Mouse (Mus musculus): ENCODE measurements around the gene Prickle2.

Gene Prickle2

GRCm38 (mm10) chr6:92706145-92706466 is at the start of gene Prickle2:
TSS of gene Prickle2 (minus strand) at chr6:92706155.
- no peak for DNase-seq (ENCODE audit: low read depth, low spot score)

- no peak for DNase-seq (ENCODE audit: low read depth, low spot score)
Observed at GRCm38 (mm10) chr6:92752737-92753136, 46.8 kb upstream of the Prickle2 start.

- DNase-seq (ENCODE audit: low read depth, low spot score): no peak
Observed at GRCm38 (mm10) chr6:92749420-92749819, 43.5 kb upstream of the Prickle2 start.

- DNase-seq (ENCODE audit: low read depth, low spot score): no peak
Observed at GRCm38 (mm10) chr6:92743605-92744004, 37.6 kb upstream of the Prickle2 start.

DNA sequence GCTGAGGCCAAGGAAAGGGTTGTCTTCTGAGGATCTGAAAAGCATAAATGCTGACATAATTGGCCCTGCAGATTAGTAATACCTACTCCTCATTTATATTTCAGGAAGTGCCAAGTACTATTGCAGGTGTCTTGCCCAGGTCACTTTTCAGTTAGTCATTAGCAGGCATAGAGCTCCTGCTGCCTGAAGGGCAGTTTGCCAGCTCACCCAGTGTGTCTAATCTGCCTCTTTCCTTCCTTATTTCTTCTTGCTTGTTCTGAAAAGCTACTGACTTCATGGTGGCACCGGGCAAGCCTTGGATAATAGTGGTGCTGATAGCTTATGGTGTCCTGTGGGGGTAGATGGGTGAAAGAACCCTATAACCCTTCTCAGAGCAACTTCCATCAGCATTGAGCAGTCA is 31.2 kb upstream of the Prickle2 start:
- DNase-seq (ENCODE audit: low read depth, low spot score): no peak

DNA sequence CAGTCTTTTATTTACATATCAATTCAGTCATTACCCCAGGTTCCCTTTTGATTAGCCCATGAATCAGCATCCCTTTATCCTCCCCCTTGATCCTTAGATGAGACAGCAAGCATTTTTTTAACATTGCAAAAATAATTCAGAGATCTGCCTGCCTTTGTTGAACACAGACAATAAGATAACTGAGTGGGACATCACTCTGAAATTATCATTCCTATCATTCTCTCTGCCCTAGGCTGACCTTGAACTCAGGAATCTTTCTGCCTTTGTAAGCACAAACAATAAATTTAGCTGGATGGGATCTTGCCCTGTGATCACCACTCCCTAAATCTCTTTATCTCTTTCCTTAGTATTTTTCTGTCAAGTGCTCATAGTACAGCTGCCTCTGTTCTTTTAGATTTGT is 27.7 kb upstream of the Prickle2 start:
- no peak for DNase-seq (ENCODE audit: low read depth, low spot score)

GRCm38 (mm10) chr6:92728514-92728913 is 22.6 kb upstream of the Prickle2 start:
- DNase-seq (ENCODE audit: low read depth, low spot score): no peak

DNA sequence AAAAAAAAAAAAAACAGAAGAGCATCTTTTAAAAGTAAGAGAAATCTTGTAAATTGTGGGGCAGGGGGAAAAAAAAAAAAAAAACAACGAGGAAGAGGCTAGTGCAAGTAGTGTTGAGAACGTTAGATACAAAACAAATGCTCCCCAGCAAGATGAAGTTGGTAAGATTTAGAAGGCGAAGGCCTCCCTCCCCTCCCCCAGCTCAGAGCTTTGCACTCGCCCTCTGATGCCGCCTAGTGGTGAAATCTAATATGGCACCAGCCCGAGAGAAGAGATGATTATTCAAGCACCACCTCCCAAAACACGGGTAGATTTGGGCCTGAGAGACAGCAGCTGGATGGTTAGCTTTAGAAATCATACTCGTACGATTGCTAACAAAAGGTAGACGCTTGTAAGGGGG is 22.1 kb upstream of the Prickle2 start:
- DNase-seq (ENCODE audit: low read depth, low spot score): no peak

DNA sequence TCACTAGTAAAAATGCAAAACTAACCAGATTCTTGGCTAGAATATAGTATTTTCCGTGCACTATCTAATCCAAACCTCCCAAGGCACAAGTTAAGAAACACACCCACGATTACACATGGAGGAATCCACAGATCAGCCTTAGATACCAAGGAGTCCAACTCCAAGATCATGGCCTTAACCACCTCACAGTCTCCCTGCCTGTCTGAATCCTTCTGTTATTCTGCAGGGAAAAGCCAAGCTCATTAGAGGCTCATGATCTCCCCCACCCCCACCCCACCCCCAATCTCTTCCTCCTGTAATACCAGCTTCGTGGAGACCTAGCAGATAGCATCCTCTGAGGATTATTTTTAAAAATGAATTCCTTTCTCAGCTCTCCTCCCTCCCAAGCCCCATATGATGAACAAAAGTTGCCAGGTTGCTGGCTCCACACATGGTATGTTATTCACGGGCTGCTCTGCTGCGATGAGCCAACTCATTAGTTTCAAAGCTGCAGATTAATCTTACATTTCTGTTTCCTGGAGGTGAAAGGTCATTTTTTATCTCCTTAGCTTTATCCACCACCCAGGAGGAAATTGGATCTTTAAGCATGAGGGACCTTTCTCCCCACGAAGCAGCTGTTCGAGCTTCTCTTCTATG is 21.5 kb upstream of the Prickle2 start:
- DNase-seq (ENCODE audit: low read depth, low spot score): no peak

- DNase-seq (ENCODE audit: low read depth, low spot score): no peak
Observed at GRCm38 (mm10) chr6:92726121-92726520, 20.2 kb upstream of the Prickle2 start.

DNA sequence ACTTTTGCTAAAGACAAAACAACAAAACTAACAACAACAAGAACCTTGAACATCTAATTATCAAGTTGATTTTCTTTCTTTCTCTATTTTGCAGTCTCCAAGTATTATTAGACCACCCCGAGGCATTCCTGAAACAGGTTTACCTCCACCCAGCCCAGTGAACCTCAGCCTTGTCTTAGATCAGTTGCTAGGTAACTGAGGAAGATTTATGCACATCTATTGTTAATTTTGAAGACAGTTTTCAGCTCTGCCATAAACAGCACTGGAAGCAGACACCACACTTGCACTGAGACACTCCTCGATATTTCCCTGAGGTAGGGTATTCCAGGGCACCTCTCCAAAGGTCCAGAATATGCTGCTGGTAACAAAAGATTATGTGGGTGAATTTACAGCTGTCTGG is 18.4 kb upstream of the Prickle2 start:
- DNase-seq (ENCODE audit: low read depth, low spot score): no peak

DNA sequence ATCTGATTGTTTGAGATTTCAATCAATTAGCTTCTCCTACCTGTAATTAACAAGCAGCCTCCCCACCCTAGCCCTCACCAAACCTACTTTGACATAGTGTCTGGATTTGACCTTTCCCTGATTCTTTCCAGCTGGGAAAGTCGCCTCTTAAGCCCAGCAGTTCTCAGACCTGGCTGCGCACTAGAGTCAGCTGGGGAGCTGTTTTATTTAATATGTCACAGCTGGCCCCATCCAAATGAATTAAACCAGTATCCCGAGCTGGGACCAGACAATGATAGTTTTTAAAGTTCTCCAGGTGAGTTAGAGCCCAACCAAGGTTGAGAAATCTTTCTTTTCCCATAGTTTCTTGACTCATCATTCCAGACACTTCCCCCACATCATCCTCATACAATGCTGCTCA is 9.9 kb upstream of the Prickle2 start:
- no peak for DNase-seq (ENCODE audit: low read depth, low spot score)

DNA sequence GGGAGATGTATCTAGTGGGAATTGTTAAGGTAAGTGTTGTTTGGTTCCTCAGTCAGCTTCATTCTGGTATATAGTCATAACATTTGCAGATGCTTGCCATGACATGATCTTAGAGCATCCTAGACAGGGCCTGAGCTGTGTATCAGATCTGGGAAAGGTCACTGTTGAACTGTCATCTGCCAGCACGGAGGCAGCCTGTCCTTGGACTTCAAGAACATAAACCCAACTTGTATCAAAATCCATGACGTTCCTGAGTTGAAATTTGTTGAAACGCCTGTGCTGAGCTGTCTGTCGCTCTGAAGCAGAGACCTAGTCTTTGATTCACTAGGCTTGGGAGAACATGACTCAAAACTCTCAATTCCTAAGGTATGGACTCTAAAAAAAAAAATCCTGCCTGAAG is 8.8 kb upstream of the Prickle2 start:
- DNase-seq (ENCODE audit: low read depth, low spot score): no peak

GRCm38 (mm10) chr6:92708137-92708536 is 2.2 kb upstream of the Prickle2 start:
- no peak for DNase-seq (ENCODE audit: low read depth, low spot score)

DNA sequence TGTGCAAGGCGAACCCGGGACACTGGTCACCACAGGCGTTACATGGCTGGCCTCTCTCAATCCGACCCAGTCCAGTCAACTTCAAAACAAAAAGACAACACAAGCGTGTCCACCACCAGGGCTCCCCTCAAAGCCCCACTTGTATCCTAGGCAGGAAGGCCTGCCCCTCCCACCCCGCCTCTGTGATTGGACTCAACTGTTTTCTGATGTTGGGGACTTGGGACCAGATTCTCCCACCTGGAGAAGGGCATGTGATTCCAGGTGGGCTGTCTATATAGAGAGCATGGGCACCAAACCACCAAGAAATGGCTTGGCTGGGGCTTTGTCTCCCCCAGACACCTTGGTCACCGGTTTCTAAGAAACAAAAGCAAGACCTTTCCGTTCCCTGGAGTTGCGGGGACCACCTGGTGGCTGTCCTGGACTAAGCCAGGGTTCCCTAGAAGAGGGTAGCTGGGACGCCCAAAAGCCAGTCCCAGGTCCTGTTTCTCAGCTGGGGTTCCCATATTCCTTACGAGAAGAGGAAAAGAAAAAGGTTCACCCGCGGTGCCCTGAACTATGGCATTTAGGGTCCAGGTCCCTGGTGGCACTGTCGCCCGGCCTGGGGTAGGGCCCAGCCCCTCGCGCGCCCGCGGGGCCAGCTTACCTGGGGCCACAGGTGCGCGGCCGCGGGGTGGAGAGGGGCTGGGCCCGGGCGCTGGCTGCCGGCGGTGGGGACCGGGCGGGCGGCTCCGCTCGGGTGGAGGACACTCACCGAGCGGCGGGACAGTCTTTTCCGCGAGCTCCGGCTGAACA is 406 bp downstream of the Prickle2 start:
- DNase-seq (ENCODE audit: low read depth, low spot score): no peak

- DNase-seq (ENCODE audit: low read depth, low spot score): no peak
Observed at GRCm38 (mm10) chr6:92704810-92705209, 1.1 kb downstream of the Prickle2 start.

- DNase-seq (ENCODE audit: low read depth, low spot score): no peak
Observed at GRCm38 (mm10) chr6:92699491-92700209, 6.3 kb downstream of the Prickle2 start.

DNA sequence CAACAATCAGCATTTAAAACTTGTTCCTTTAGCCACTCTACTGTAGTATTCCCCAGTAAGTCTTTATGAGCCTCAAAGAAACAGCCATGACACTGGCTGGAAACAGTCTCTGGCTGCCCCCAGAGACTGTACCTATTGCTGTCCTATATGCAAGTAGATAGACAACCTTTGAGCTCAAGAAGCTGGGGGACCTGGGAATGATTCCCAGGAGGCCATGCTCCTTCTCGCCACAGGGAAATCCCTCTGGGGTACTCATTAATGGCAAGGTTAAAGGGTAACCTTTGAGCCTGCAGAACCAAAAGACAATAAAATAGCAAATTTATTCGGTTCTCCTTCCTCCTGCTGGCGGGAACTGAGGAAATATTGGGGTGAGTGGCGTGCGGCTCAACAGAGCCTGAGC is 8.1 kb downstream of the Prickle2 start:
- no peak for DNase-seq (ENCODE audit: low read depth, low spot score)

- DNase-seq (ENCODE audit: low read depth, low spot score): no peak
Observed at GRCm38 (mm10) chr6:92687317-92687716, 18.6 kb downstream of the Prickle2 start.

GRCm38 (mm10) chr6:92674394-92674925 is 31.5 kb downstream of the Prickle2 start:
- no peak for DNase-seq (ENCODE audit: low read depth, low spot score)

DNA sequence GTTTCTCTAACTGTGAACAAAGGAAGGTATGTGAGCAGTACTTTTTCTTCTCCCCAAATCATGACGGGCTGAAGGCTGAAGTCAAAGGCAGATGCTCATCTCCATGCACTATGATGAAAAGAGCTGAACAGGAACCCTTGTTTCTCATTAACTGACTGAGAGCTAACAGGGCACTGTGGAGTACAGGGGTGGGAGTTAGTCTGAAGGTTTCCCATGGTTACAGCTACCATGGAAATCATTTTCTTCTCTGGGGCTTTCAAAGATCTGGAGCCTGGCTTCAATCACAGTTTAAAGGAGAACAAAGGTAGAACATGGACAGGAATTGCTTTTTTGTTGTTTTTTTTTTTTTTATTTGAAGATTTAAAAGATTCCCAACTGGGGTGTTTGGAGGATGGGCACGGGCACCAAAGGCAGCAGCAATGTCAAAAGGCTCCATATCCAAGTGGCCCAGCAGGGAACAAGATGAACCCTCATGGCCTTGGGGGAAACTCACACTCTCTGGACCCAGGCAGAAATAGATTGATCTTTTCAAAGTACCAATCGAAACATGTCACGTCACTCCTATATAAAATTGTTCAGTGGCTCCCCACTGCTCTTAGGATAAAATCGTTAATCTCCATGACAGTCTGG is 35.3 kb downstream of the Prickle2 start:
- DNase-seq (ENCODE audit: low read depth, low spot score): no peak

DNA sequence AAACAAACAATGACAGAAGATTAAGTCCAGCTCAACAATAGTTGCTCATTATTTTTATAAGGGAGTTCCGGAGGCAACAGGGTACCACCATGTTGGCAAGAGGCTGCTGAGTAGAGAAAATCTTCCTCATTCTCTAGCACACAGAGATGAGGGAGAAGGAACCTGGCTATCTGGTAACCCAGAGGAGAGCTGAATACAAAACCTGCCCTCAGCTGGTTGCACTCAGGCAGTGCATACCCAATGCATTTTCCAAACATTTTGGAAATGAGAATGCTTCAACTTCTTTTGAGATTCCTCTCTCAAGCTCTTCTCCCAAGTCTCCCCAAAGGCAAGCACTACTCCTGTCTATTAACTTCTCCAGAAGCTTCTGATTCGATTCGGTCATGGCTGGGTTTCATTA is 36.3 kb downstream of the Prickle2 start:
- no peak for DNase-seq (ENCODE audit: low read depth, low spot score)
